Mouse (Mus musculus): ENCODE measurements around the gene Srprb. TPM values are rescaled to one million over a fixed set of nuclear protein-coding genes. Genes with fewer than 3 reads are reported as not detected.
A peak's percentile ranks its signal among the peaks of the same experiment; 100 is the strongest.

The Srprb gene
- 59.4 and 66.6 TPM in 2 replicates for polyA plus RNA-seq (2014; fragmentation: Nextera tagmentation; extraction: Ambion mirVana)

DNA sequence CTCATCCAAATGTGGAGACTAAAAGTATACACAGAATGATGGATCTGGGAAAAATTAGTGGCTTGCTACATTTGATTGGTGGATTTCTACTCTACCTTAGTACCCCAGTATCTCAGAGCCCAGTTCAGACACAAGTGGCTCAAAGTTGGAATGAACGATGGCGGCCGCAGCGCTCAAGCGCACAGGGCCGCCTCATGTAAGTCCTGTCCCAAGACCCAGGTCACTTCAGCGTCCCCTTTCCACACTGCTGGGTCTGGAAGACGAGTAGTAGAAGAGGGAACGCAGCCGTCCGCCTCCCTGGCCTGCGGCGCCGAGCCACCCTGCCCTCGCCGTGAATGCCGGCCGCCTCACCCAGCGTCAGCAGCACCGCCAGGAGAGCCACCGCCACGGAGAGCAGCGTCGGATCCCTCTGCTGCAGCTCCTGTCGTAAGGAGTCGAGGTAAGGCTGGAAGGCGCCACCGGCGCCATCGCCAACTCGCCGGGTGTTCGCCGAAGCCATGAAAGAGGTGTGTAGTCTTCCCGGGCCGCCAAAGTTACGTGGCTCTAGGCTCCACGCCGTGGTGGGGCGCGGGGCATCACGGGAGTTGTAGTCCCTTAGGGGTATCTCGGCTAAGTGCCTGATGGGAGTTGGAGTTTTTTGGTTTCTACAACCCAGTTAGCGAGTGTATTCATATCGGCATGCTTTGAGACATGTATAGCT lies at the start of gene Srprb:
Gene Srprb, minus strand, starts transcription at position 577 of the 700 bp plus-strand sequence.
- H3K9ac ChIP-seq (ENCODE audit: low read length) = peak within 1 kb of the TSS; percentile 85
- H3K4me3 ChIP-seq (ENCODE audit: low read depth, low read length) = peak within 1 kb of the TSS; percentile 76
- peaks cover 8% of the 10 kb centered on the region; the same call in 1 of the 2 replicates for H3K36me3 ChIP-seq (ENCODE audit: control insufficient read depth, insufficient read depth, low read length)
- DNase-seq (ENCODE audit: low spot score) = peak; percentile 94
- peak within 1 kb of the TSS; percentile 65; the same call in 1 of the 2 replicates for H3K27ac ChIP-seq (ENCODE audit: low read depth, low read length)
- H3K9me3 ChIP-seq (ENCODE audit: control insufficient read depth, low read length) = no peaks in the 10 kb centered on the region
- H3K27me3 ChIP-seq (ENCODE audit: control insufficient read depth, insufficient read depth, low read length) = no peaks in the 10 kb centered on the region
- under 1% methylated on average over 45 of the region's 45 CpGs for WGBS
- no peaks in the 10 kb centered on the region for H3K4me1 ChIP-seq (replicated peaks; ENCODE audit: control insufficient read depth, insufficient read depth, low read length)
- peak; percentile 98 for ATAC-seq (replicated peaks; ENCODE audit: low FRiP score)
- peak within 1 kb of the TSS; percentile 62 for H3K4me2 ChIP-seq (ENCODE audit: low read depth, low read length, severe bottlenecking)

DNA sequence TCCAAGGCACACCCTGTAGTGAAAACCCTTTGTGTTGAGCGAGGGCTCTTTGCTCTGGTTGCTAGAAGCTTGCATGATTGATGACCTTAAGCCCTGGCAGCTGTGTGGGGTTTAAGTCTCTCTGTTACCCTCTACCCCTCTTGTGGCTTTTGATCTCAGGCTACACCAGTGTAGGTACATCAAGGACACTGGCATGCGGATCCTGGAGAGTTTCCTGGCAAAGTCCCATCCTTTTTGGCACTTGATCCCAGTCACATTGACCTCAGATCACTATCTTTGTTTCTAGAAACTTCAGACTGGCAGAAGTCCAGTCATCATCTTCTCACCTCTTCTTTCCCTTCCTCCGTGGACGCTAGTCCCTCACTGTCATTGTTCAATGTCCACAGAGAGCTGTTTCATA lies 46.7 kb upstream of the Srprb start:
- 67% methylated on average over 4 of the region's 4 CpGs for WGBS

DNA sequence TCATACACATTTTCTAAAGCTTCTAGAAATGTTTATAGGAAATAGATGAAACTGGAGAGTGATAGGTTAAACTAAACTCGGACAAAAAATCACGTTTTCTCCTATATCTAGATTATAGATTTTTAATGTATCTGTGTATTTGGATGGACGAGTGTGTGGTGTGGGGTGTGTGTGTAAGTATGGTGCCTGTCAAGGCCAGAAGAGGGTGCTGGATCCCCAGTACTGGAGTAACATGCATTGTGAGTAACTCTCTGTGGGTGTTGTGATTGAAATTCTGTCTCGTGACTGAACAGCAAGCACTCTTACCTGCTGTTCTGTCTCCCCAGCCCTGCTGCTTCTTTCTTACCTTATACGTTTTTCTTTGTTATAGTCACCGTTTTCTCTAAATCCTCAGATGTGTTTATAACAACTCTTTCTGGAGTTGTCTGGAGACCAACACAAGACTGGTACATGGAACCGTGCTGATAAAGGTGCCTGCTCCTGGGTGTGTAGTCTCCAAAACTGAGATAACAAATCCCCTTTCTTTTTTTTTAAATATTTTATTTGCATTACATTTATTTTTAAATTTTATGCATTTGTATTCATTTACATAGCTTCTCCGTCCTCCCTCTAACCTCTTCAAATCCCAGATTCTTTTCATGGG lies 44.7 kb upstream of the Srprb start:
- WGBS = 85% methylated on average over 8 of the region's 8 CpGs
- no peak overlapping the region for H3K4me2 ChIP-seq (ENCODE audit: low read depth, low read length, severe bottlenecking)
- H3K9me3 ChIP-seq (ENCODE audit: control insufficient read depth, low read length) = no peaks in the 10 kb centered on the region
- no peaks in the 10 kb centered on the region for H3K4me1 ChIP-seq (replicated peaks; ENCODE audit: control insufficient read depth, insufficient read depth, low read length)
- no peak overlapping the region for H3K4me3 ChIP-seq (ENCODE audit: low read depth, low read length)
- H3K36me3 ChIP-seq (ENCODE audit: control insufficient read depth, insufficient read depth, low read length) = no peaks in the 10 kb centered on the region
- ATAC-seq (replicated peaks; ENCODE audit: low FRiP score) (no peak), DNase-seq (ENCODE audit: low spot score) (no peak)
- H3K27ac ChIP-seq (ENCODE audit: low read depth, low read length) = no peak overlapping the region
- H3K9ac ChIP-seq (ENCODE audit: low read length) = no peak overlapping the region
- H3K27me3 ChIP-seq (ENCODE audit: control insufficient read depth, insufficient read depth, low read length) = no peaks in the 10 kb centered on the region

More for the DNA sequence above, 46.7 kb upstream of the Srprb start:
- DNase-seq (ENCODE audit: low spot score) (no peak), ATAC-seq (replicated peaks; ENCODE audit: low FRiP score) (no peak)
- Histone ChIP-seq H3K4me3 (ENCODE audit: low read depth, low read length) (no peak overlapping the region), H3K27ac (ENCODE audit: low read depth, low read length) (no peak overlapping the region), H3K9ac (ENCODE audit: low read length) (no peak overlapping the region), H3K9me3 (ENCODE audit: control insufficient read depth, low read length) (no peaks in the 10 kb centered on the region), H3K4me2 (ENCODE audit: low read depth, low read length, severe bottlenecking) (no peak overlapping the region), H3K27me3 (ENCODE audit: control insufficient read depth, insufficient read depth, low read length) (no peaks in the 10 kb centered on the region), H3K36me3 (ENCODE audit: control insufficient read depth, insufficient read depth, low read length) (no peaks in the 10 kb centered on the region), H3K4me1 (replicated peaks; ENCODE audit: control insufficient read depth, insufficient read depth, low read length) (no peaks in the 10 kb centered on the region)

DNA sequence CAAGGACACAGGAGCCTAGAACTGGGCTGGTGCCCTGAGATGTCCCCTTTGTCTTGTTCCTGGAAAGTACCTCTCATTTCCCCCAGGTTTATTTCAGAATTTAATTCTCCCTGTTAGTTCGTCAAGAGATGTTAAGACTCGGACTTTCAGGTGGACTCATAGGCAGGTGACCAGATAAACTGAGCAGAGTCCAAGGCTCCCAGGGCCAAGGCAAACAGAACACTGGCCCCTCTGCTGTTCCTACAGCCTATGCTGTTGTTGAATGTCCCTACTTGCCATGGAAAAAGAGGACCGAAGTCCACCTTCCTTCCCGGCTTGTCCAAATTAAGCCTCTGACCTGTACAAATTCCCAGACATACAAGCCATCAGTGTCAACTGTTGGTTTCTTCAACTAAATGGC lies 41.7 kb upstream of the Srprb start:
- Histone ChIP-seq H3K4me1 (replicated peaks; ENCODE audit: control insufficient read depth, insufficient read depth, low read length) (no peaks in the 10 kb centered on the region), H3K36me3 (ENCODE audit: control insufficient read depth, insufficient read depth, low read length) (no peaks in the 10 kb centered on the region), H3K9me3 (ENCODE audit: control insufficient read depth, low read length) (no peaks in the 10 kb centered on the region), H3K9ac (ENCODE audit: low read length) (no peak overlapping the region), H3K4me3 (ENCODE audit: low read depth, low read length) (no peak overlapping the region), H3K27ac (ENCODE audit: low read depth, low read length) (no peak overlapping the region), H3K4me2 (ENCODE audit: low read depth, low read length, severe bottlenecking) (no peak overlapping the region), H3K27me3 (ENCODE audit: control insufficient read depth, insufficient read depth, low read length) (no peaks in the 10 kb centered on the region)
- ATAC-seq (replicated peaks; ENCODE audit: low FRiP score) = no peak
- WGBS = 89% methylated on average over 4 of the region's 4 CpGs
- no peak for DNase-seq (ENCODE audit: low spot score)

DNA sequence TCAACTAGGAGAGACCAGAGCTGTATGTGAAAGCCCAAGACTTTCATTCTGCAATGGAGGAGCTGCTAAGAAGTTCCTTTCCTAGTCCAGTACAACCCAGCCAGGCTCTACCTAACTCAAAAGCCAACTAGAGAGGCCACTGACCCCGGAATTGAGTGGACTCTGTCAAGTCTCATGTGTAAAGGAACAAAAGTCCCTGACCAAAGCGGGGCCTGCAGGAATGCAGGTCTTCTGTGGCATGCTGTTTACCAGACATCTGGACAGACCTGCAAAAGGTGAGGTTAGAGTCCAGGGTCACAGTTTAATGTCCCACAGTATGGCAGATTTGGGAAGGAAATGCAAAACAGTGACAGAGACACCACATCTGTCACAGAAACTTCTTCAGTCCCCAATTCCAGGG lies 39.3 kb upstream of the Srprb start:
- no peak overlapping the region for H3K4me3 ChIP-seq (ENCODE audit: low read depth, low read length)
- no peak overlapping the region for H3K4me2 ChIP-seq (ENCODE audit: low read depth, low read length, severe bottlenecking)
- no peak overlapping the region for H3K27ac ChIP-seq (ENCODE audit: low read depth, low read length)
- H3K36me3 ChIP-seq (ENCODE audit: control insufficient read depth, insufficient read depth, low read length) = no peaks in the 10 kb centered on the region
- H3K9me3 ChIP-seq (ENCODE audit: control insufficient read depth, low read length) = no peaks in the 10 kb centered on the region
- H3K4me1 ChIP-seq (replicated peaks; ENCODE audit: control insufficient read depth, insufficient read depth, low read length) = no peaks in the 10 kb centered on the region
- 87% methylated on average over 2 of the region's 2 CpGs for WGBS
- DNase-seq (ENCODE audit: low spot score) = no peak
- H3K9ac ChIP-seq (ENCODE audit: low read length) = no peak overlapping the region
- no peak for ATAC-seq (replicated peaks; ENCODE audit: low FRiP score)
- H3K27me3 ChIP-seq (ENCODE audit: control insufficient read depth, insufficient read depth, low read length) = no peaks in the 10 kb centered on the region

DNA sequence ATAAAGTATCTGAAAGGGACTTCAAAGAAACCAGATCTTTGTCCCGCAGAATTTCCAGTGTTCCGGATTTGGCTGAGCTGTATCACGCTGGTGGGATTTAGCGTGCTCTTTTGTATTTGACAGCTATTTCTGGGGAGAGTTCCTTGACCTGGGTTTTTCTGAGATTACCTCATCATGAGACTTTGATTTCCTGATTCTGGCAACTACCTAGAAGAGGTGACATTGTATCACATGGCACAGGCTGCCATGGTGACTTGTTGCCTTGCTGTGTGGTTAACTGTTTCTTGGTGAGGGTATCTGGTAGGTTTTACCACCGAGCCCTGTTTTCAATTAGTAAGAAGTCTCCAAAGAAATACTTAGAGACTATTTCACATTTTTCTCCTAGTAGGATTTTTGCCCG lies 37.5 kb upstream of the Srprb start:
- no peak for ATAC-seq (replicated peaks; ENCODE audit: low FRiP score)
- Histone ChIP-seq H3K27ac (ENCODE audit: low read depth, low read length) (no peak overlapping the region), H3K36me3 (ENCODE audit: control insufficient read depth, insufficient read depth, low read length) (no peaks in the 10 kb centered on the region), H3K9me3 (ENCODE audit: control insufficient read depth, low read length) (no peaks in the 10 kb centered on the region), H3K9ac (ENCODE audit: low read length) (no peak overlapping the region), H3K4me2 (ENCODE audit: low read depth, low read length, severe bottlenecking) (no peak overlapping the region), H3K27me3 (ENCODE audit: control insufficient read depth, insufficient read depth, low read length) (no peaks in the 10 kb centered on the region), H3K4me1 (replicated peaks; ENCODE audit: control insufficient read depth, insufficient read depth, low read length) (no peaks in the 10 kb centered on the region), H3K4me3 (ENCODE audit: low read depth, low read length) (no peak overlapping the region)
- 84% methylated on average over 6 of the region's 6 CpGs for WGBS
- no peak for DNase-seq (ENCODE audit: low spot score)

DNA sequence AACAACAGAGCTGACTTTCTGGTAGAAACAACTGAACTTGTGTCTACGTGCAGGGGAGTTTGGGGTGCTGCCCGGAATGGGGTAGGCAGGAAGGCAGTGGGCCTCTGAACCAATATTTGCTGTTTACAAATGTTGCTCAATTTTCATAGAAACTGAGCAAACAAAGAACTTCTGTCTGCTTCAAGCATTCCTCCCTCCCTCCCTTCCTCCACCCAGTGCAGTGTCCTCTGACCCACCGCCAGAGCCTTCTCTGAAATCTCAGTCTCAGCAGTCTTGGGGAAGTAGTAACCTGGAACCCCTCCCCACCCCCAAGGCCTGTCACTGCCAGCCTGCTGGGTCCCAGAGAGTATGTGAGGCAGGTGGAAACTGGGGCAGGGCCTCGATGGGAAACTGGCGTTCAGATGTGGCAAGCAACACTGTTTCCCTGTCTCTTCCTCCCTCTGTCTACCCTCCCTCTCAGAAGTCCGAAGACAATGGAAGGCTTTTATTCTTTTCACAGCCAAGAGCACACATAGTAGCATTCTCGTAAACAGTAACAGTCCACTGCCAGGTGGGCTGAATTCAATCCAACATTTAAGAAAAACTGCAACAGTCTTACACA lies 32.7 kb upstream of the Srprb start:
- no peaks in the 10 kb centered on the region for H3K9me3 ChIP-seq (ENCODE audit: control insufficient read depth, low read length)
- H3K27ac ChIP-seq (ENCODE audit: low read depth, low read length) = no peak overlapping the region
- no peak overlapping the region for H3K4me2 ChIP-seq (ENCODE audit: low read depth, low read length, severe bottlenecking)
- ATAC-seq (replicated peaks; ENCODE audit: low FRiP score) = no peak
- H3K9ac ChIP-seq (ENCODE audit: low read length) = no peak overlapping the region
- no peak for DNase-seq (ENCODE audit: low spot score)
- WGBS = 69% methylated on average over 7 of the region's 7 CpGs
- no peaks in the 10 kb centered on the region for H3K27me3 ChIP-seq (ENCODE audit: control insufficient read depth, insufficient read depth, low read length)
- H3K36me3 ChIP-seq (ENCODE audit: control insufficient read depth, insufficient read depth, low read length) = no peaks in the 10 kb centered on the region
- no peaks in the 10 kb centered on the region for H3K4me1 ChIP-seq (replicated peaks; ENCODE audit: control insufficient read depth, insufficient read depth, low read length)
- H3K4me3 ChIP-seq (ENCODE audit: low read depth, low read length) = no peak overlapping the region

DNA sequence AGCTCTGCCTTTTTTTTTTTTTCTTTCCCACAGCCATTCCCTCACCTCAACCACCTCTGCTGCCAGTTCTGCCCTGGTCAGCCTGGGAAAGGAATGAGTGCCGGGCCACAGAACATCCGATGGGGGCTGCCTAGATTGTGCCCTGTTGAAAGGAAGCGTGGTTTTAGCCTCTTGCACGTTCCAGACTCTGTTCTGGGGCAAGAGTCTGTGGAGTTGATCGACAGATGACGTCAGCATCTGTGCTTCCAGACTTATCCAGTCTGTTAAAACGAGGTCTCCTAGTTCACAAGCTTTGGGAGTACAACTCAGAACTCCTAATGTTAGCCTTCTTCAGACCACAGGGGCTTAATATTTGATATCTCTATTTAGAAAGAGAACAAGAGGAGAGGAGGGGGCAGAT lies 32.1 kb upstream of the Srprb start:
- no peak for DNase-seq (ENCODE audit: low spot score)
- Histone ChIP-seq H3K27me3 (ENCODE audit: control insufficient read depth, insufficient read depth, low read length) (no peaks in the 10 kb centered on the region), H3K4me2 (ENCODE audit: low read depth, low read length, severe bottlenecking) (no peak overlapping the region), H3K27ac (ENCODE audit: low read depth, low read length) (no peak overlapping the region), H3K9me3 (ENCODE audit: control insufficient read depth, low read length) (no peaks in the 10 kb centered on the region), H3K9ac (ENCODE audit: low read length) (no peak overlapping the region), H3K4me1 (replicated peaks; ENCODE audit: control insufficient read depth, insufficient read depth, low read length) (no peaks in the 10 kb centered on the region), H3K4me3 (ENCODE audit: low read depth, low read length) (no peak overlapping the region), H3K36me3 (ENCODE audit: control insufficient read depth, insufficient read depth, low read length) (no peaks in the 10 kb centered on the region)
- WGBS = 81% methylated on average over 7 of the region's 7 CpGs
- no peak for ATAC-seq (replicated peaks; ENCODE audit: low FRiP score)

Measured in forebrain, embryonic 11.5 days (tissue).